Mouse (Mus musculus) forebrain, embryonic 11.5 days (tissue): ENCODE measurements around the gene Rps6ka5. TPM values are rescaled to one million over a fixed set of nuclear protein-coding genes. Genes with fewer than 3 reads are reported as not detected.

Source experiments
- ATAC-seq: fragments of 200-750 bp; cut with Nextera tagmentation; replicated peaks from 2 replicates; pipeline ENCODE4 v1.8.0; 2017; ENCODE audit warnings: moderate TSS enrichment; ENCODE audit not compliant: low FRiP score
- DNase-seq: peaks from one replicate; pipeline ENCODE4 v3.0.0-alpha.2; 2017; ENCODE audit warnings: low spot score
- H3K27ac ChIP-seq: fragments of 300-500 bp; sonication (generic); 2 replicates; pipeline ENCODE4 v1.5.1; 2014; ENCODE audit warnings: low read depth, low read length
- H3K27me3 ChIP-seq: fragments of 300-500 bp; sonication (generic); 2 replicates; pipeline ENCODE4 v1.6.1; 2014; ENCODE audit warnings: mild to moderate bottlenecking, low read length, mixed read lengths; ENCODE audit not compliant: control insufficient read depth, insufficient read depth
- H3K36me3 ChIP-seq: fragments of 300-500 bp; sonication (generic); 2 replicates; pipeline ENCODE4 v1.6.1; 2014; ENCODE audit warnings: mild to moderate bottlenecking, low read length, moderate library complexity, mixed read lengths; ENCODE audit not compliant: control insufficient read depth, insufficient read depth
- H3K4me1 ChIP-seq: fragments of 300-500 bp; sonication (generic); replicated peaks from 2 replicates; pipeline ENCODE4 v1.6.1; 2014; ENCODE audit warnings: low read length, mixed read lengths; ENCODE audit not compliant: control insufficient read depth, insufficient read depth
- H3K4me2 ChIP-seq: fragments of 300-500 bp; sonication (generic); 2 replicates; pipeline ENCODE4 v1.6.1; 2014; ENCODE audit warnings: low read depth, mild to moderate bottlenecking, low read length, moderate library complexity, mixed read lengths; ENCODE audit not compliant: severe bottlenecking
- H3K4me3 ChIP-seq: fragments of 300-500 bp; sonication (generic); 2 replicates; pipeline ENCODE4 v1.5.1; 2014; ENCODE audit warnings: low read depth, low read length
- H3K9ac ChIP-seq: fragments of 300-500 bp; sonication (generic); 2 replicates; pipeline ENCODE4 v1.6.1; 2014; ENCODE audit warnings: low read length
- H3K9me3 ChIP-seq: fragments of 300-500 bp; sonication (generic); 2 replicates; pipeline ENCODE4 v1.6.1; 2016; ENCODE audit warnings: low read length, mixed read lengths; ENCODE audit not compliant: control insufficient read depth
- WGBS: fragments of 180-500 bp; shearing (Covaris S2); extraction: QIAGEN DNeasy Blood & Tissue Kit; methylation state at CpG from one replicate; pipeline ENCODE4 v1.1.7; 2014; 5-methylcytosine and 5-hydroxymethylcytosine counted together
- polyA plus RNA-seq: library from polyadenylated mRNA; unstranded; fragments of >200 nt; fragmentation: Nextera tagmentation; extraction: Ambion mirVana; gene quantifications from 2 replicates; pipeline ENCODE4 v1.2.1, GENCODE M21; 2014

The Rps6ka5 gene
- polyA plus RNA-seq, 1 experiment from 2014 or later: 3.5 TPM

GRCm38 (mm10) chr12:100613192-100613700 lies 113.5 kb downstream of the Rps6ka5 start:
- Histone ChIP-seq H3K9me3 (no peaks in the 10 kb centered on the region), H3K36me3 (no peaks in the 10 kb centered on the region), H3K27me3 (no peaks in the 10 kb centered on the region), H3K4me1 (no peaks in the 10 kb centered on the region), H3K4me3 (no peak overlapping the region), H3K4me2 (no peak overlapping the region), H3K27ac (no peak overlapping the region), H3K9ac (no peak overlapping the region)
- ATAC-seq: no peak
- no peak for DNase-seq
- 92% methylated on average over 5 of the region's 5 CpGs for WGBS

DNA sequence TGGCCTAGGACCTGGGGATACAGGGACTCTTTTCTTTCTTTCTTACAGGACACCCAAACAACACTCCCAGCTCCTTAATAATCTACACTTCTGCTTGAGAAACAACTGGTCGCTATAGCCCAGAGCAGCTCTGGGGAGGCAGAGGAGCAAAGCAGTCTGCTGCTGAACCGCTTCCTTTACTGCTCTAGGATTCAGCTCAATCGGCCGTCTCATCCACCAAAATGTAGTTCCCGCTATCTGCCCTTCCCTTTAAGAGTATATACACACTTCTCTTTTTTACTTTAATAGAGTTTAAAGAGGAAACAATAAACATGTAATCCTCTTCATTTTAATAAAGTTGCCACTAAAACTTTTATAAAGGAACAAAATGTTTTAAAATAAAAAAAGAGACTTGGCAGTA lies 117.0 kb downstream of the Rps6ka5 start:
- WGBS: 90% methylated on average over 5 of the region's 5 CpGs
- ATAC-seq: no peak

DNA sequence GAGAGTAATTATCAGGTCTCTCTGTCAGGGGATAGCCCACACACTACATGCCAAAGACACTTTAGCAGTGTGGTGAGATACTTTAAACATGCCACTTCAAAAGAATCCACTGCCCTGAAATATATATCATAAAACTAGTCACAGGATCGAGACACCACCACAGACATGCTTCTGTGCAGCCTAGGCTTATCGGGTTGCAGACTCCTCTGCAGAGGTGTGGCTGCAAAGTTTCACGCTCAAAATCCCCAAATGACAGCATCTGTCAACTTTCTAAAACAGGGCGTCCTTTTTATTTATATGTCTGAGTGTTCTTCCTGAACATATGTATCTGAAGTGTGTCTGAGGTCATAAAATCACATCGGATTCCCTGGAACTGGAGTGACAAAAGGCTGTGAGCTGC lies 117.7 kb downstream of the Rps6ka5 start:
- H3K9me3 ChIP-seq: no peaks in the 10 kb centered on the region
- no peaks in the 10 kb centered on the region for H3K4me1 ChIP-seq
- DNase-seq: no peak
- no peak overlapping the region for H3K9ac ChIP-seq
- no peak overlapping the region for H3K27ac ChIP-seq
- WGBS: 92% methylated on average over 5 of the region's 5 CpGs
- no peaks in the 10 kb centered on the region for H3K36me3 ChIP-seq
- no peaks in the 10 kb centered on the region for H3K27me3 ChIP-seq
- no peak for ATAC-seq
- no peak overlapping the region for H3K4me3 ChIP-seq
- no peak overlapping the region for H3K4me2 ChIP-seq

More for the DNA sequence above, 117.0 kb downstream of the Rps6ka5 start:
- Histone ChIP-seq H3K36me3 (no peaks in the 10 kb centered on the region), H3K27ac (no peak overlapping the region), H3K4me2 (no peak overlapping the region), H3K4me3 (no peak overlapping the region), H3K4me1 (no peaks in the 10 kb centered on the region), H3K27me3 (no peaks in the 10 kb centered on the region), H3K9ac (no peak overlapping the region), H3K9me3 (no peaks in the 10 kb centered on the region)
- DNase-seq: no peak

- no peak overlapping the region for H3K4me2 ChIP-seq
- WGBS: 95% methylated on average over 1 of the region's 1 CpGs
- no peak overlapping the region for H3K27ac ChIP-seq
- no peaks in the 10 kb centered on the region for H3K9me3 ChIP-seq
- H3K27me3 ChIP-seq: no peaks in the 10 kb centered on the region
- no peak for DNase-seq
- no peaks in the 10 kb centered on the region for H3K4me1 ChIP-seq
- no peak overlapping the region for H3K4me3 ChIP-seq
- no peaks in the 10 kb centered on the region for H3K36me3 ChIP-seq
- no peak overlapping the region for H3K9ac ChIP-seq
- ATAC-seq: no peak
Measured at GRCm38 (mm10) chr12:100606733-100607132, 120.0 kb downstream of the Rps6ka5 start.

GRCm38 (mm10) chr12:100605596-100605995 lies 121.2 kb downstream of the Rps6ka5 start:
- DNase-seq: no peak
- H3K4me3 ChIP-seq: no peak overlapping the region
- H3K9ac ChIP-seq: no peak overlapping the region
- no peak overlapping the region for H3K4me2 ChIP-seq
- no peak for ATAC-seq
- no peaks in the 10 kb centered on the region for H3K27me3 ChIP-seq
- H3K27ac ChIP-seq: no peak overlapping the region
- H3K4me1 ChIP-seq: no peaks in the 10 kb centered on the region
- H3K36me3 ChIP-seq: no peaks in the 10 kb centered on the region
- H3K9me3 ChIP-seq: no peaks in the 10 kb centered on the region
- 73% methylated on average over 3 of the region's 3 CpGs for WGBS

DNA sequence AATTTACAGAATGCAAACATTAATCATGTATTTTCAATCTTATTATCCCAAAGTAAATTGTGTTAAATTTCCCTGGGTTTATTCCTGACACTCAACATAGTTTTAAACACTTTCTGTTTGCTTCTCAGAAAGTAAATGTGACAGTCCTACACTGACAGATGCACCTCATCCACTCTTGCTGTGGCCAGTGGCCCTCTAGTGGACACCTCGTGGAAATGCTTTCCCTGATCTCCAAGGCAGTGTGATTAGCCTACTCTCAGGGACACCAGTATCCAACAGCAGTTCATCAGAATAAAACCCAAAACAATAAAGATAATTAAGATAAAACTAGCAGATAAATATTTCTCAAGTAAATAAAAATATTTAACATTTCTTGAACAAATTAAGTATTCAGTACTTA lies 122.2 kb downstream of the Rps6ka5 start:
- no peak overlapping the region for H3K27ac ChIP-seq
- DNase-seq: peak; percentile 52
- H3K4me2 ChIP-seq: no peak overlapping the region
- H3K4me1 ChIP-seq: no peaks in the 10 kb centered on the region
- 0% methylated on average over 1 of the region's 1 CpGs for WGBS
- H3K9me3 ChIP-seq: no peaks in the 10 kb centered on the region
- H3K4me3 ChIP-seq: no peak overlapping the region
- 0 out of 2 replicates have a peak, but pooled peaks have one; percentile 71 for ATAC-seq
- H3K36me3 ChIP-seq: no peaks in the 10 kb centered on the region
- no peak overlapping the region for H3K9ac ChIP-seq
- H3K27me3 ChIP-seq: no peaks in the 10 kb centered on the region

DNA sequence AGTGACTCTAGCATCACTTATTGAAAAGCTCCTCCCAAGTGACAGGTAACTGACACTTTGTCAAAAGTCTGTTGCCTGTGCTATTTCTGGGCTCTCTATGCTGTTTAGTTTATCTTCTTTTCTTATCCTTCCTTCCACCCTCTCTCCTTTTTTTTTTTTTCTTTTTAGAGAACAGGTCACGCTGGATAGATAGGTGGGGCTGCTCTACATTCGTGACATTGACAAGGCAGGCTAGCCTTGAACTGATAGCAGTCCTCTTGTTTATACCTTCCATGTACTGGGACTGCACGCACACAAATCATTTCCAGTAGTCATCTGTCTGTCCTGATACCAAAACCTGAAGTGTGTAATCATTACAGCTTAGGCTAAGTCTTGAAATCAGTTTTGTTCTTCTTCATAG lies 132.1 kb downstream of the Rps6ka5 start:
- no peak overlapping the region for H3K27ac ChIP-seq
- WGBS: 87% methylated on average over 3 of the region's 3 CpGs
- no peak overlapping the region for H3K4me3 ChIP-seq
- no peaks in the 10 kb centered on the region for H3K9me3 ChIP-seq
- no peak overlapping the region for H3K4me2 ChIP-seq
- no peaks in the 10 kb centered on the region for H3K27me3 ChIP-seq
- DNase-seq: no peak
- H3K9ac ChIP-seq: no peak overlapping the region
- no peaks in the 10 kb centered on the region for H3K4me1 ChIP-seq
- no peaks in the 10 kb centered on the region for H3K36me3 ChIP-seq
- ATAC-seq: no peak

DNA sequence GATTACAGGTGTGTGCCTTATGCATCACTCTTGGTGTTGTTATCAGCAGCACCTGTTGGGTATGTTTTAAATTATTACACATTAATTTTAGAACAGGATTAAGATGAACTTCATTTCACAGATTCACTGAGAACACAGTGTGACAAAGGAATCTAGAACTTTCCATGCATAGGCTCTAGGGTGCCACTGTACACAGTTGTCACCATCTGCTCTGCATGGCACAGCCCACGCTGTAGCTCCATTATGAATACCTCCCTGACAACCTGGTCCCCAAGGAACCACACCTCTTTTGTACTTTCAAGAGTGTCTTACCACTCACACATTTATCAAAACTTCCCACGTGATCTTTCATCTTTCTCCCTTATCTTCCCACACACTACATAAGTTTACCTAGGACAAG lies 140.2 kb downstream of the Rps6ka5 start:
- Histone ChIP-seq H3K4me1 (no peaks in the 10 kb centered on the region), H3K27me3 (no peaks in the 10 kb centered on the region), H3K9ac (no peak overlapping the region), H3K9me3 (no peaks in the 10 kb centered on the region), H3K36me3 (no peaks in the 10 kb centered on the region), H3K4me2 (no peak overlapping the region), H3K4me3 (no peak overlapping the region), H3K27ac (no peak overlapping the region)
- ATAC-seq: no peak
- 89% methylated on average over 2 of the region's 2 CpGs for WGBS
- DNase-seq: no peak

GRCm38 (mm10) chr12:100579221-100579620 lies 147.6 kb downstream of the Rps6ka5 start:
- Histone ChIP-seq H3K27me3 (no peaks in the 10 kb centered on the region), H3K4me2 (no peak overlapping the region), H3K4me1 (no peaks in the 10 kb centered on the region), H3K27ac (no peak overlapping the region), H3K36me3 (no peaks in the 10 kb centered on the region), H3K9ac (no peak overlapping the region), H3K4me3 (no peak overlapping the region), H3K9me3 (no peaks in the 10 kb centered on the region)
- DNase-seq: no peak
- no peak for ATAC-seq
- WGBS: 78% methylated on average over 2 of the region's 2 CpGs
